Mouse (Mus musculus) kidney, adult 2 months (tissue): ENCODE results near the gene Iah1.

Experiments used
- CTCF ChIP-seq: fragments of 200-500 bp; conservative IDR thresholded peaks from 2 replicates; pipeline ENCODE4 v1.5.1; 2011; ENCODE audit warnings: low read depth, mild to moderate bottlenecking, control low read depth, low read length, moderate library complexity, mixed read lengths; ENCODE audit not compliant: insufficient read depth, insufficient read length
- POLR2A ChIP-seq: fragments of 200-500 bp; IDR thresholded peaks from one replicate; pipeline ENCODE4 v1.6.1; 2011; ENCODE audit warnings: low read depth, low read length, control low read depth

DNA sequence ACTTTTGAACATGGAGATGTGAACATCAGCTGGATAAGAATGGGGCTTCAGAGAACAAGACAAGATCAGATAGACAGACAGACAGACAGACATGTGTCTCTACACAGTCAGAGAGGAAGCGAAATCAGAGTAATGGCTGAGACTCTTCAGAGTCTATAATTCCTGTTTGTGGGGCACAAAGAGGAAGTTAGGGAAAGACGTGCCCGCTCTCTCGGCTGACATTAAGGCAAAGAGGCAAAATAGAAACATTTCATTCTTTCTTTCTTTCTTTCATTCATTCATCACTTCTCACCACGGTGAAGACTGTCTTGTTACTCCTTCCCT lies 52.9 kb downstream of the Iah1 start:
- TF ChIP-seq POLR2A = no peak
- TF ChIP-seq CTCF = no peak
